In the genomic region with DNA sequence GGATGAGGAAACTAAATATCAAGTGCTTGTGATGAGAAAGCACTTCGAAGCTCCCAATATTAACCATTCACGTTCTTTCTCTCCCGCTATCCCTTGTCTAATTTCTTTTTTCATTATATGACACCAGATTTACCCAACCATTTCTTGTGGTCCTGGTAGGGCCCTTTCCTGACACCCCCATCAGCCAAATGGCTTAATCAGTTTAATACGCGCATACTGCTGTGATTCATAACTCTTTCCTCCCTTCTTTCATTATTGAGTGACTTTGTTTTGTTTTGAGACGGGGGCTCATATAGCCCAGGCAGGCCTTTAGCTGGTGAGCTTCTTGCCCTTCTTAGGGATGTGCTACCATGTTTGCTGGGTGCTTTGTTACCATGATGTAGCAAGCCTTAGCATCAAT, we compare ENCODE assay signal across 9 mouse cellular contexts. TPM values are rescaled to one million over a fixed set of nuclear protein-coding genes. Genes with fewer than 3 reads are reported as not detected.
DNase-seq lines count a peak whose midpoint lies in the region; ATAC-seq and TF ChIP-seq lines count a peak whose summit lies in the region.
"Had no signal": no experiment of that assay in that cellular context is flagged by ENCODE, and none has a peak within 500 bp of the region (broad histone marks: within the 10 kb centered on the region; RNA-seq: fewer than 3 reads in every experiment).

No protein-coding gene starts in this region.

- intact Hi-C loops in left cerebral cortex, adult 2 months (cut with DNase I) = loop anchor here (1.0 kb wide), 1 partner anchor 9 kb away; no protein-coding TSS in a partner anchor
- intact Hi-C loops in left cerebral cortex, postnatal 4 days (cut with DNase I) = no loop called here

- H3K36me3 ChIP-seq in embryonic facial prominence, embryonic 14.5 days (ENCODE audit: control insufficient read depth, insufficient read depth, low read length) = peaks cover 28% of the 10 kb centered on the region
- H3K36me3 ChIP-seq in intestine, embryonic 16.5 days (ENCODE audit: control insufficient read depth, insufficient read depth, low read length) = no peaks in the 10 kb centered on the region
- H3K36me3 ChIP-seq in neural tube, embryonic 13.5 days = peaks cover 26% of the 10 kb centered on the region

- peak overlapping the region; percentile 77 for H3K9ac ChIP-seq in embryonic facial prominence, embryonic 14.5 days (ENCODE audit: low read depth, low read length)
- H3K9ac ChIP-seq in intestine, embryonic 16.5 days (ENCODE audit: low read depth, low read length) = peak overlapping the region; percentile 93
- peak overlapping the region; percentile 87 for H3K9ac ChIP-seq in neural tube, embryonic 13.5 days

- peaks cover 5% of the 10 kb centered on the region; the same call in 1 of the 2 replicates for H3K4me1 ChIP-seq in embryonic facial prominence, embryonic 14.5 days (ENCODE audit: control insufficient read depth, insufficient read depth, low read length)
- H3K4me1 ChIP-seq in intestine, embryonic 16.5 days (ENCODE audit: control insufficient read depth, insufficient read depth, low read length) = peaks cover 9% of the 10 kb centered on the region
- H3K4me1 ChIP-seq in neural tube, embryonic 13.5 days (replicated peaks) = peaks cover 27% of the 10 kb centered on the region

- H3K4me3 ChIP-seq in left cerebral cortex, adult 2 months = peak overlapping the region; percentile 90
- peak overlapping the region; percentile 62 for H3K4me3 ChIP-seq in embryonic facial prominence, embryonic 14.5 days (ENCODE audit: low read depth, low read length)
- H3K4me3 ChIP-seq in intestine, embryonic 16.5 days (ENCODE audit: low read length) = peak overlapping the region; percentile 88
- H3K4me3 ChIP-seq in neural tube, embryonic 13.5 days = peak overlapping the region; percentile 73

- no peak for DNase-seq in left cerebral cortex, adult 2 months (ENCODE audit: extremely low spot score in 1 of 2, low spot score in 2 of 2)
- DNase-seq in left cerebral cortex, postnatal 4 days = no peak
- no peak for DNase-seq in embryonic facial prominence, embryonic 14.5 days (ENCODE audit: low spot score)
- no peak for DNase-seq in right cerebral cortex, adult 2 months (ENCODE audit: low spot score in 2 of 2)
- no peak for DNase-seq in cerebellum, postnatal 36 days
- no peak for DNase-seq in cerebellum, adult 8-10 months

- H3K27me3 ChIP-seq in embryonic facial prominence, embryonic 14.5 days (replicated peaks; ENCODE audit: control insufficient read depth, insufficient read depth, low read length) = no peaks in the 10 kb centered on the region
- no peaks in the 10 kb centered on the region for H3K27me3 ChIP-seq in intestine, embryonic 16.5 days (replicated peaks; ENCODE audit: control insufficient read depth, insufficient read depth, low read length)
- H3K27me3 ChIP-seq in neural tube, embryonic 13.5 days = no peaks in the 10 kb centered on the region

- peak overlapping the region; percentile 81 for H3K4me2 ChIP-seq in embryonic facial prominence, embryonic 14.5 days (ENCODE audit: low read depth, low read length)
- H3K4me2 ChIP-seq in intestine, embryonic 16.5 days (ENCODE audit: low read depth, low read length) = peak overlapping the region; percentile 67
- peak overlapping the region; percentile 74 for H3K4me2 ChIP-seq in neural tube, embryonic 13.5 days

- 27% methylated on average over 6 of the region's 6 CpGs for WGBS in embryonic facial prominence, embryonic 14.5 days
- 29% methylated on average over 6 of the region's 6 CpGs for WGBS in intestine, embryonic 16.5 days
- 32% methylated on average over 6 of the region's 6 CpGs for WGBS in neural tube, embryonic 13.5 days

- peak overlapping the region; percentile 90 for H3K27ac ChIP-seq in left cerebral cortex, adult 2 months
- peak overlapping the region; percentile 95 for H3K27ac ChIP-seq in embryonic facial prominence, embryonic 14.5 days (replicated peaks; ENCODE audit: low read depth, low read length)
- peak overlapping the region; percentile 100 for H3K27ac ChIP-seq in intestine, embryonic 16.5 days (ENCODE audit: low read length)
- peak overlapping the region; percentile 98 for H3K27ac ChIP-seq in neural tube, embryonic 13.5 days (replicated peaks)

- no peaks in the 10 kb centered on the region for H3K9me3 ChIP-seq in embryonic facial prominence, embryonic 14.5 days (ENCODE audit: control insufficient read depth, low read length)
- H3K9me3 ChIP-seq in intestine, embryonic 16.5 days (ENCODE audit: control insufficient read depth, low read length) = no peaks in the 10 kb centered on the region
- H3K9me3 ChIP-seq in neural tube, embryonic 13.5 days = no peaks in the 10 kb centered on the region

- no peak for ATAC-seq in embryonic facial prominence, embryonic 14.5 days (ENCODE audit: low read depth)
- no peak for ATAC-seq in intestine, embryonic 16.5 days
- ATAC-seq in neural tube, embryonic 13.5 days (ENCODE audit: low read depth) = no peak

- no peak for TF ChIP-seq CTCF in left cerebral cortex, adult 2 months (IDR thresholded peaks at IDR 0.05)

RNA-seq across cellular contexts. Expression of a gene that starts 0.4 kb away (rescaled TPM):
- 10 to 100 TPM; 76.0 to 80.1 TPM for total RNA-seq in left cerebral cortex, adult 2 months (2021)
- total RNA-seq in left cerebral cortex, postnatal 4 days (2021) = 10 to 100 TPM; 22.8 to 24.1 TPM
- polyA plus RNA-seq in embryonic facial prominence, embryonic 14.5 days (2014; fragmentation: Nextera tagmentation; extraction: Ambion mirVana) = 41.5 and 41.6 TPM in 2 replicates
- 53.0 and 56.0 TPM in 2 replicates for polyA plus RNA-seq in intestine, embryonic 16.5 days (2015; fragmentation: Nextera tagmentation; extraction: Ambion mirVana)
- 26.7 and 30.3 TPM in 2 replicates for polyA plus RNA-seq in neural tube, embryonic 13.5 days (2015; fragmentation: Nextera tagmentation; extraction: Ambion mirVana)

RNA-seq across cellular contexts. Expression of a gene that starts 9.3 kb away (rescaled TPM):
- total RNA-seq in left cerebral cortex, adult 2 months (2021) = 10 to 100 TPM; 42.6 to 44.0 TPM
- total RNA-seq in left cerebral cortex, postnatal 4 days (2021) = 10 to 100 TPM; 56.0 to 57.1 TPM
- polyA plus RNA-seq in embryonic facial prominence, embryonic 14.5 days (2014; fragmentation: Nextera tagmentation; extraction: Ambion mirVana) = 23.7 and 26.1 TPM in 2 replicates
- 12.2 and 12.9 TPM in 2 replicates for polyA plus RNA-seq in intestine, embryonic 16.5 days (2015; fragmentation: Nextera tagmentation; extraction: Ambion mirVana)
- 20.4 and 21.7 TPM in 2 replicates for polyA plus RNA-seq in neural tube, embryonic 13.5 days (2015; fragmentation: Nextera tagmentation; extraction: Ambion mirVana)

RNA-seq across cellular contexts. Expression of a gene that starts 36.6 kb away (rescaled TPM):
- total RNA-seq in left cerebral cortex, adult 2 months (2021) = 1 to 10 TPM; 1.2 to 1.7 TPM
- 1 to 10 TPM in 1 of 2 experiments, not detected in 1; 1.1 TPM for total RNA-seq in left cerebral cortex, postnatal 4 days (2021)
- not detected in 2 replicates for polyA plus RNA-seq in embryonic facial prominence, embryonic 14.5 days (2014; fragmentation: Nextera tagmentation; extraction: Ambion mirVana)
- polyA plus RNA-seq in intestine, embryonic 16.5 days (2015; fragmentation: Nextera tagmentation; extraction: Ambion mirVana) = not detected in 2 replicates
- 0.45 TPM in 1 of 2 replicates, not detected in the other for polyA plus RNA-seq in neural tube, embryonic 13.5 days (2015; fragmentation: Nextera tagmentation; extraction: Ambion mirVana)

RNA-seq across cellular contexts. Expression of a gene that starts 51.2 kb away (rescaled TPM):
- not detected for total RNA-seq in left cerebral cortex, adult 2 months (2021)
- not detected for total RNA-seq in left cerebral cortex, postnatal 4 days (2021)
- polyA plus RNA-seq in embryonic facial prominence, embryonic 14.5 days (2014; fragmentation: Nextera tagmentation; extraction: Ambion mirVana) = not detected in 2 replicates
- not detected in 2 replicates for polyA plus RNA-seq in intestine, embryonic 16.5 days (2015; fragmentation: Nextera tagmentation; extraction: Ambion mirVana)
- polyA plus RNA-seq in neural tube, embryonic 13.5 days (2015; fragmentation: Nextera tagmentation; extraction: Ambion mirVana) = not detected in 2 replicates
- polyA plus RNA-seq: gonadal fat pad, adult 2 months had no signal
